Mouse (Mus musculus): ENCODE data around the gene Hfe2. TPM values are rescaled to one million over a fixed set of nuclear protein-coding genes. Genes with fewer than 3 reads are reported as not detected.

Hfe2 gene
- total RNA-seq, 2 experiments from 2014 or later, result not detected

DNA sequence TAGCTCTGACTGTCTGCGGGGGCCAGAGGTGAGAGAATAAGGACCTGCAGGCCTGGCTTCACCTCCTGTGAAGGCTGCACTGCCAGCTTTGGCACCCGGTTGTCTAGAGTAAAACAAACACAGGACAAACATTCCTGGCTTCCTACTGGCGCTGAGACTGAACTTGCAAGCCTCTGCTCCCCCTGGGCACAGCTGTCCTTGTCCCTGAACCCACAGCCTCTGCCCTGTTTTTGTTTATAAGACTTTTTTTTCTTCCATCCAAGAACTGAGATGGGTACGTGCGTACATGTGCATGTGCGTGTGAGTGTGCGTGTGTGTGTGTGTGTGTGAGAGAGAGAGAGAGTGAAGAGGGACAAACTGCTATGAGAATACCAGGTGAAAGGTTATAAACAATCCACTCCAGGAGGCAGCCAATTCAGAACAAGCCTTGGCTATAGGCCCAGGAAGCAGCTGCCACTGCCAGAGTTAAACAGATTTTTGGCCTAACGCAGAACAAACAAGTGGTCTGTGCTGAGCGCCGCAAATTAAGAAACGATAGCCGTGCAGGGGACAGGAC lies 30.1 kb downstream of the Hfe2 start:
- no peak for ATAC-seq (replicated peaks; ENCODE audit: poor library complexity, severe bottlenecking)

DNA sequence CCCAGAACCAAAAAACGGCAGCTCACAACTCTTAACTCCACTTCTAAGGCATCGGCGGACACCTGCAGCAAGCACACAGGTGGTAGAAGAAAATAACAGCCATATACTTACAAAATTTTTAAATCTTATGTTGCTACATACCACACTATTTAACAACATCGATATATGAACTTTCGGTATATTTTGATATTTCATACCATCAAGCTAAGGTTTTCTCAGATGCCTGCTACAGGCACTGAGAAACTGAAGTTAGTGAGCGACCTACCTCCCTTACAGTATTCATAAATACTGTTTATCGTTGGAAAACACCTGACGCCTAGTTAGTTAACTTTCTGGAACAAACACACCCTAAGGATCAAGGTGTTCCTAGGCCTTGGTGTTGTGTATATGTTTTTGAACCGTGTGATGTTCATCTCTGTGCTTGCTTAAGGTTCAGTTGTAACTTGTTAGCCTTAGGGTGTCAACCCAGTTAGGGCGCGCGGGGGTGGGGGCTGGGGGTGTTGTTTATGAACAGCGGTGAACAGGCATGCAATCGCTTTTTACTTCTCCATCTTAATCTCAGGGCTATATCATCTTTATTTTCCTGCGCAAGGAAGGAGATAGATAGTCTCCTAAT lies 31.1 kb downstream of the Hfe2 start:
- no peak for ATAC-seq (replicated peaks; ENCODE audit: poor library complexity, severe bottlenecking)

DNA sequence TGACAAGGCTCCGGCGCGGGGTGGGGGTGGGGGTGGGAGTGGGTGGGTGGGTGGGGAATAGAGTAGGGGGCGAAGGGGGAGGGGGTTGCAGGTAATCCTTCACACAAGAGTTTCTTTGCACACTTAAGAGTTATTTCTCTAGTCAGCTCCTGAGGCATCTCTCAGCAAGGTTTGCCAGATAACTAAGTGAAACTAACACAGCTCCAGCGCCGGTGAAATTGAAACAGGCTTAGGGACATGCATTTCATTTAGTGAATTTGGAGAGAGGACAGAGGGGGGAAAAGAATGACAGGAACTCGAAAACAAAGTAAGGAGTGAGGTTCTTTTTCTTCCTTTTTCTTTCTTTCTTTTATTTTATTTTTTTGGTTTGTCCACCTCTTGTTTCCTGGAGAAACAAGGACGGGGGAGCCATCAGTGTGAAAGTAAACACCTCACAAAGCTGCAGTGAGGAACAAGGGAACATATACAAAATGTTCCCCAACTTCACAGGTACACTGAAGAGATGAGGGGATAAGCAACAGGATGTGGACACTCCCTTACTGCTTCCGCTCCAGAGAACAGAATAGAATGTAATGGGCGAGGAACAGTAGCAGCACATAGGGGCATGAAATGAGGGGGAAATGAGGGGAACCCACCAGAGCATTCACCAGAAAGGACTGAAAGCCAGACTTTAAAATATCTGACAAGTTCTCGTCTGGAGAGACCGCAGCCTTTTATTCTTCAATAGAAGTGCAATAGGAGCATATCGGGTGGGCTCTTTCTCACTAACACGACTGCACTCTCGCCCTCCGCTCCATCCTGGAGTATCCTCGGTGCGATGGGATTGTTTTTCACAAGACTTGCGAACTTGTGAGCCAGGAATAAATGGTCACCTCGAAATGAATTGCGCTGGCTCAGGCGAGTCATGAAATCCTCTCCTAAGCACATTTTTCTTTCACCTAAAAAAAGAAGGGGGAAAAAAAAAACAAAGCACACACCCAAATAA lies 32.0 kb downstream of the Hfe2 start:
- ATAC-seq (replicated peaks; ENCODE audit: poor library complexity, severe bottlenecking), result no peak

DNA sequence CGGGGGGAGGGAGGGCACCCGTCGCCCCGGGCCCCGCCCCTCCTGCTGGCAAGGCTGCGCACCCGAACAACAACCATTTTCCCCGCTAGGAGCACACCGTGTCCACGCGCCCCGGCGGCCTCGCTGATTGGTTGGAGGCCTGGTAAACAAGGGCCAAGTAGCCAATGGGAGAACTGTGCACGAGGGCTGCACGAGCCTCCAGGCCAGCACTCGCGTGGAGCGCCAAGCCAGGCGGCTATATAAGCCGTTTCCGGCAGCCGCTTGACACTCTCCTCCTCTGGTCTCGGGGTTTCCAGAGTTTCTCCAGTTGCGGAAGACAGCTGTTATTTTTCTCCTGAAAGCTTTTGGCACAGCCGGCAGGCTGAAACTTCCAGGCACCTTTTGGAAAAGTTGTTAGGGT lies 32.7 kb downstream of the Hfe2 start, which contains the start of gene Txnip:
TSS of gene Txnip (plus strand) at position 264 of the 400 bp plus-strand sequence.
- peak; percentile 91 for ATAC-seq (replicated peaks; ENCODE audit: poor library complexity, severe bottlenecking)

DNA sequence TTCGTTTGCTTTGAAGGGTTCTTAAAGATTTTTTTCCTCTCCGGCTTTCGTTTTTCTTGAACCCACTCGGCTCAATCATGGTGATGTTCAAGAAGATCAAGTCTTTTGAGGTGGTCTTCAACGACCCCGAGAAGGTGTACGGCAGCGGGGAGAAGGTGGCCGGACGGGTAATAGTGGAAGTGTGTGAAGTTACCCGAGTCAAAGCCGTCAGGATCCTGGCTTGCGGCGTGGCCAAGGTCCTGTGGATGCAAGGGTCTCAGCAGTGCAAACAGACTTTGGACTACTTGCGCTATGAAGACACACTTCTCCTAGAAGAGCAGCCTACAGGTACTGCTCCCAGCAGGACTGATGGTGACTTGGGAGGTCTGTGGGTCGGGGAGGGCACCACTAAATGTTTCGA lies 33.2 kb downstream of the Hfe2 start:
- no peak for ATAC-seq (replicated peaks; ENCODE audit: poor library complexity, severe bottlenecking)

DNA sequence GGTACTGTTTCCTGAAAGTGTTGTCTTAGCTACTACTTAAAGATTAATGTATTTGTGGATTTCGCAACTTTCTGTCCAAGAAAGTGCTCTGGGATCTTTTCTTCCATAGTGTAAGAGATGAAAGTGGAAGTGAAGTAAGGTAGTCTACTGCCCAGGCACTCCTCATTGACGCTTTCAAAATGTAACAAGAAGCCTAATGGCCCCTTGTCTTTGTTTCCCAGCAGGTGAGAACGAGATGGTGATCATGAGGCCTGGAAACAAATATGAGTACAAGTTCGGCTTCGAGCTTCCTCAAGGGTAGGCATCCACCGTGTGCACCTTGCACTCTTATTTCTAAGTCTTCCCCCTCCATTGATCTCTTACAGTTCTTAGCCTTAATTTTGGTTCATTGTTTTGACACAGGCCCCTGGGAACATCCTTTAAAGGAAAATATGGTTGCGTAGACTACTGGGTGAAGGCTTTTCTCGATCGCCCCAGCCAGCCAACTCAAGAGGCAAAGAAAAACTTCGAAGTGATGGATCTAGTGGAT lies 33.8 kb downstream of the Hfe2 start:
- ATAC-seq (replicated peaks; ENCODE audit: poor library complexity, severe bottlenecking), result 0 out of 2 replicates have a peak, but pooled peaks have one; percentile 22

DNA sequence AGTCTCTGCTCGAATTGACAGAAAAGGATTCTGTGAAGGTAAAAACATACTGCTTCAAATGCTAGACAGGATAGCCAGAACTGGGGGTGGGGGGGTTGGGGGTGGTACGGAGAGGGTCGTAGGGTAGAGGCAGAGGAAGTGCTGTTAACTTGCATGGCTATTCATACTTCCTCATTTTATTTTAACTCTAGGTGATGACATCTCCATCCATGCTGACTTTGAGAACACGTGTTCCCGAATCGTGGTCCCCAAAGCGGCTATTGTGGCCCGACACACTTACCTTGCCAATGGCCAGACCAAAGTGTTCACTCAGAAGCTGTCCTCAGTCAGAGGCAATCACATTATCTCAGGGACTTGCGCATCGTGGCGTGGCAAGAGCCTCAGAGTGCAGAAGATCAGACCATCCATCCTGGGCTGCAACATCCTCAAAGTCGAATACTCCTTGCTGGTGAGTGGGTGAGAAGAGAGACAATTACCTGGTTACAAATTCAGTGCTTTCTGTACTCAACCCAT lies 34.5 kb downstream of the Hfe2 start:
- ATAC-seq (replicated peaks; ENCODE audit: poor library complexity, severe bottlenecking), result peak; percentile 38

DNA sequence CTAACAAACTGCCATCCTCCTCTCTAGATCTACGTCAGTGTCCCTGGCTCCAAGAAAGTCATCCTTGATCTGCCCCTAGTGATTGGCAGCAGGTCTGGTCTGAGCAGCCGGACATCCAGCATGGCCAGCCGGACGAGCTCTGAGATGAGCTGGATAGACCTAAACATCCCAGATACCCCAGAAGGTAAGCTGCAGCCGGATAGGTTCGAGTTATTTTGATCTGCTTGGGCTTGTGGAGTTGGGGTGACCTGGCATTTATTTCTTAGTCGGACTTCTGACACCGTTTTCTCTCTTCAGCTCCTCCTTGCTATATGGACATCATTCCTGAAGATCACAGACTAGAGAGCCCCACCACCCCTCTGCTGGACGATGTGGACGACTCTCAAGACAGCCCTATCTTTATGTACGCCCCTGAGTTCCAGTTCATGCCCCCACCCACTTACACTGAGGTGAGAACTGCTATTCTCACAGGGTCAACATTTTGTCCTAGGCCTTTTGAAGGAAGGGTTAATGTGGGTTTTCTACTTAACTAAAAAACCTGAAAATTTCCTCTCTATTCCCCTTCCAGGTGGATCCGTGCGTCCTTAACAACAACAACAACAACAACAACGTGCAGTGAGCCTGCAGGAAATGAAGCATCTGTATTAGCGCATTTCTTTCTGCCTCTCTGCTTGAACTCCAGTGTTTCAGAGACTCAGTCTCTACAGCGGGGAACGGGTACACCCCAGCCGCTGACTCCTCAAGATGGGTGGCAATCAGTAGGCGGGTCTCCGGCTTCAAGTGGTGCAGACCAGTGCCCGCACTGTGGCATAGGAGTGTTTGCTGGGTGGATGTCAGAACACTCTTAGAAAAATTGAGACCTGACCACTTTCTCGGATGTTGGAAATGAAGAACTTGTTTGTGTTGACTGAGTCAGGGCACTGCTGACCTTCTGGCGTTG lies 35.2 kb downstream of the Hfe2 start:
- ATAC-seq (replicated peaks; ENCODE audit: poor library complexity, severe bottlenecking), result no peak

DNA sequence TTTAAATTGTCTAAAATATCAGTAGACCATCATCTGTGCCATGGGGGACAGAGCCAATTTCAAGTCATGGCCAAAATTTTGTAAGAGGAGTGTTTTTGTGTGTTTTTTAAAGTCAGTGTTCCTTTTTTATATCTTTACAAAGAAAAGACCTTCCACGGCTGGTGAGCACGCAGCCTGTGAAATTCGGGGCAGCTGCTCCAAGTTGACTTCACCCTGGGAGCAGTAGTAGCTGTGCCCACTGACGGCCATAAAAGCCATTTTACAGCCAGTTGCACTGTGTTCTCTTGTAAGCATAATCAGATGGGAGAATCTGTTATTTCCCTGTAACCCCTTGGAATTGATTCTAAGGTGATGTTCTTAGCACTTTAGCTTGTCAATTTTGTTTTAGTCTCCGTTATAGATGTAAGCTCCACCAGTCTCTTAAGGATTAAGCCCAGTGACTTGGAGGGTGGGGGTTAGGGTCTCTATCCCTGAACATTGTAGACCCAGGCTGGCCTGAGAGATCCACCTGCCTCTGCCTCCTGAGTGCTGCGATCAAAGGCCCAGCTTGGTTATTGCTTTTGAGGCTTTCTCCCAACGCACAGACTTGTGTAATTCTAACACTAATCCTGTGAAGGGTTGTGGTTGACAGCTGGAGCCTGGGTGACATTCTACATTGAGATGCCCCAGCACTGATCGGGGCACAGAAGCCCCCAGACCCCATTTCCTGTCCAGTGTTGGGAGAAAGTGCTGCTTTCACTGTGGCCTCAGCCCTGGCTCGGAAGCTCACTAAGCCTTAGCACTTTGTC lies 36.1 kb downstream of the Hfe2 start:
- ATAC-seq (replicated peaks; ENCODE audit: poor library complexity, severe bottlenecking), result no peak

DNA sequence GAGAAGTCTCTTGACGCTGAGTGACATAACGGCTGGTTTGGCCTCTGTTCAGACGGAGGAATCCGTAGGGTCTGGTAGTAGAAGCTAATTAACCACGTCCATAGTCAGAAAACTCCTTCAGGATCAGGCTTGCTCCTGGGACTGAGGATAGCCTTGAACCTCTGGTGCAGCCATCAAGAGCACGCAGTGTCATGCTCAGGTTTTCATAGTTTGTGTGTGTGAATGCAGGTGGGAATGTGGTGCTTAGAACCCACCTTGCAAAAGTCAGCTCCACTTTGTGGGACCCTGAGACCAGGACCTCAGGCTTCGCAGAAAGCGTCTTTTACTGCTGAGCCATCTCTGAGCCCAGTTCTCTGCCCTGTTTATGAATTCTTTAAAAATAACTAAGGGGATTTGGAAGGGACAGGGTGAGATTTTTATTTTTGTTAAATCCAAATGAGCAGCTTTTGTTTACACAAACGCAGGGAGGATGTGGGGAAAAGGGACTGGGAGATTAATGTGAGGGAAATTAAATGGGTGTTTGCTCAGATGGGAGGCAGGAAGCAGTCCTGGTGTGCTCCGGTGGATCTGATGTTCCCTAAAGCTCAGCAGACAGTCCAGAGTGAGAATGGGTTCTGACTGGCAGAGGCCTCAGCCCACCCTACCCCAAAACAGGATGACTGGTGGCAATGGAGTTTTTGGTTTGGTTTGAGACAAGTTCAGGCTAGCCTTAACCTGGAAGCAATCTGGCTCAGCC lies 37.1 kb downstream of the Hfe2 start:
- no peak for ATAC-seq (replicated peaks; ENCODE audit: poor library complexity, severe bottlenecking)

DNA sequence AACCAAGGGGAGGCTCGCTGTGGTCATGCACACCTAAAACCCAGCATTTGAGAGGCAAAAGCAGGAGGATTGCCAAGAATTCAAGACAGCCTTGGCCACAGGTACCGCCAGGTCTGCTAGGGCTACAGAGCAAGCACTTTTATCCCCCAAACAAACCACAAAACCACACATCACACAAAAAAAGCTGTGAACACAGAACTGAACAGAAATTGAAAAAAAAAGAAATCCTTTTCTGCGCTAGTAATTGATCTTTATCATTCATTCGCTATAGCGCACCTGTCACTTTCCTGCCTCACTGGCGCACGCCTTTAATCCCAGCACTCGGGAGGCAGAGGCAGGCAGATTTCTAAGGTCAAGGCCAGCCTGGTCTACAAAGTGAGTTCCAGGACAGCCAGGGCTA lies 38.3 kb downstream of the Hfe2 start:
- no peak for ATAC-seq (replicated peaks; ENCODE audit: poor library complexity, severe bottlenecking)

DNA sequence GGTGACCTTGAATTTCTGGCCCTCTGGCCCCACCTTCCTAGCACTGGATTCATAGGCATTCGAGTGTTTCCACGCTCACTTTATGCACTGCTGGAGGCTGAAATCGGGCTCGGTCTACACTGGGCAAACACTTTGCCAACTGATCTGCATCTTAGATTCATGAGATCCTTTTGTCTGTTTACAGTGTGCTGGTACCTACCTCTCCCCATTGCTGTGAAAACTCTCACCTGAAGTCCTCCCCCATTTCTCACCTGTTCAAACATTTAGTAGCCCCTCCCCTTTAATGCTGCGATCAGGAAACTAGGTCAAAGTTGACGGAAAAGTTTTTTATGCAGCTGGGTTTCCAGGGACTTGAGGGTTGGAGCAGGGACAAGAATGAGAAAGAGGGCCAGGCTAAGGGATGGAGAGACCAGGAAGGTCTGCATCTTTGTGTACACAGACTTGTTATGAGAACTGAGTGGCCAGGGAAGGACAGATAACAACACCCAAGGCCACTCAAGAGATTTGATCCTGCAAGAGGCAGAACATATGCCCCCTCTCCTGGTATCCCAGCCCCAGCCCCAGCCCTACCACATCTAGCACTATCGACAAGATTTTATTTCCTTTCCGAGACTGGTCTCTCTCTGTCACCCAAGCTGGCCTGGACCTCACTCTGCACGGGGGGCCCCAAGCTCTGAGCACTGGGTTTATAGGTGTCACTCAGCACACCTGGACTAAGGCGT lies 39.1 kb downstream of the Hfe2 start:
- no peak for ATAC-seq (replicated peaks; ENCODE audit: poor library complexity, severe bottlenecking)

DNA sequence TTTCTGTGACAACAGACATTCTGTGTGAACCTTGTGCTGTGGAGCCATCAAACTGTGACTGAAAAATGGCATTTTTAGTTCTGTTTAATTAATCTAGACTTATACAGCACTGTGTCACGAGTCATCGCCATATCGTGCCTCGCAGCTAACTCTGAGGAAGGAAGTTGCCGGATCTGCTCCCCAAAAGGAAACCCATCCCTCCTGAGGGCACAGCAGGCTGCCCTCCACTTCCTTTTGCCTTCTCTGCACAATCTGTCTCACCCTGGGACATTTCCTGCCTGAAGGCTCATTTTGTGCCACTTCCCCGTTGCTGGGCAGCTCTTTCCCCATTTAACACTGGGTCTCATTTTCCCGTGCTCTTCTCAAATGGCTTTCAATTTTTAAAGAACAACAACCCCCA lies 39.7 kb downstream of the Hfe2 start:
- ATAC-seq (replicated peaks; ENCODE audit: poor library complexity, severe bottlenecking), result peak; percentile 93

DNA sequence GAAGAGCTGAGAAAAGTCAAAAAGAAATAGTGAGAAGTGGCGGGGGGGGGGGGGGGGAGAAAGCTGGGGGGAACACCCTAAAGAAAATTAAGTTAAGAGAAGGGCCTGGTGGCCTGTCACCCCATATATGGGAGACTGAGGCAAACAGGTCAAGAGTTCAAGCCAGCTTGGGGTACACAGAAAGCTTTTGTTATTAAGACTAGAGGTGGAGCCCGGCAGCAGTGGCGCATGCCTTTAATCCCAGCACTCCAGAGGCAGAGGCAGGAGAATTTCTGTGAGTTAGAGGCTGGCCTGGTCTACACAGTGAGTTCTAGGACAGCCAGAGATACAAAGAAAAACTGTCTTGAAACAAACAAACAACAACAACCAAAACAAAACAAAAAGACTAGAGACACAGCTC lies 40.1 kb downstream of the Hfe2 start:
- ATAC-seq (replicated peaks; ENCODE audit: poor library complexity, severe bottlenecking), result no peak

DNA sequence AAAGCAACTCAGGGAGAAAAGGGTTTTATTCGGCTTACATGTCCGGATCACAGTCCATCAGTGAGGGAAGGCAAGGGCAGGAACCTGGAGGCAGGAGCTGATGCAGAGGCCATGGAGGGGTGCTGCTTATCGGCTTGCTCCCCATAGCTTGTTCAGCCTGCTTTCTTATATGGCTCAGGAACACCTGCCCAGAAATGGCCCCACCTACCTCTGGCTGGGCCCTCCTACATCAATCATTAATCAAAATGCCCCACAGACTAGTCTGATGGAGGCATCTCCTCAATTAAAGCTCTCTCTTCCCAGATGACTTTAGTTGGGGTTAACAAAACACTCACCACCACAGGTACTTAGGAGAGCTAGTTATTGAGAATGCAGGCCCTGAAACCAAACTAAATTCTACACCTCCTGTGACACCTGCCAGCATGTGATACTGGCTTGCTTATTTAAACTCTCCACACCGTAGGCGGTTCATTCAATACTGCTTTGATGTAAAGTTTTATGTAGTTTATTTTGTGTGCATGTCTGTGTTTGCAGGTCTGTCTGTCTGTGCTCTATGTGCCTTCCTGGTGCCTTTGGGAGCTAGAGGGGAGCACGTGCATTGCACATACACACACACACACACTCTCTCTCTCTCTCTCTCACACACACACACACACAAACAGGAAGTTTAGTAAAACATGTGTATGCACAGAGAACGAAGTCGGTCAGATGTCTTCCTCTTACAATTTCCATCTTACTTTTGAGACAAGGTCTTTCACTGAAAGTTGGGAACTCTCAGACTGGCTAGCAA lies 41.9 kb downstream of the Hfe2 start:
- 0 out of 2 replicates have a peak, but pooled peaks have one; percentile 17 for ATAC-seq (replicated peaks; ENCODE audit: poor library complexity, severe bottlenecking)

DNA sequence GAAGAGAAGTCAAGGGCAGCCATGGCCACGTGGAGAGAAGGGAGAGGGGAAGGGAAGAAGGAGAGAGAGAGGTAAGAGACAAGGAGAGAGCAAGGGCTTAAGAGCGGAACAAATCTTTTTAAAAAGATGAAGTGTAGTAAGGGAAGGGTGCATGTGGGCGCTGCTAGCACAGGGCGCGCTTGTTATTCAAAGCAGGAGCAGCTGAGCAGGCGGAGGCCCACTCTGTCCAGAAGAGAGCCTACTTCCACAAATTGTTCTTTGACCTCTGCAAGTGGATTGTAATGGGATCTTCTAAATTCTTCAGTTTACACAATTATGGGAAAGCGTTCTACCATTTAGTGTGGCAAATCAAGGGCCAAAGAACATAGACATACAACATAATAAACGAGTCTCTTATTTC lies 43.6 kb downstream of the Hfe2 start:
- ATAC-seq (replicated peaks; ENCODE audit: poor library complexity, severe bottlenecking), result no peak

DNA sequence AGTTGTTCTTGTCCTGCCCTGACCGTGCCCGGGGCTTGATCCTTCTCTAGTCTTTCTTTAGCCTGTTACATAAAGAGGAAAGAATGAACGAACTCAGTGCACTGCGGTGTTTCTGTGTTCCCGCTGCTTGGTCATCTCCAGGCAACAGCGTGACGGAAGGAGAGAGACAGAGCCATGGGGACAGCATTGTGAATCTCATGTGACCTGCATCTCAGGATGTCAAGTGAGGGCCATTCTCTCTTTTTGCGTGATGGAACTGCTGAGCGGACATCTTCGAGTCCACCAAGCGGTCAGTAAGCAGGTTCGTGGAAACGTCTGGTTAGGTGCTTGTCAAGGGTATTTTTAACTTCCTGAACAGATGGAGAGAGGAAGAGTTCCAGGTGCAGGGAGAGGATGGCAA lies 44.5 kb downstream of the Hfe2 start:
- no peak for ATAC-seq (replicated peaks; ENCODE audit: poor library complexity, severe bottlenecking)

All from granulocyte monocyte progenitor cell, adult 5-6 weeks (primary cell).